Mouse (Mus musculus): ENCODE measurements at regions not wholly inside any gene's neighbourhood (a gene's known extent, or its start where the extent isn't known, plus 50 kb on each side); places are given as distances from the start of the nearest gene placed in this dataset.
A peak's percentile ranks its signal among the peaks of the same experiment; 100 is the strongest.

GRCm38 (mm10) chr8:26880177-26880576 lies 96.9 kb upstream of the Zfp703 start:
- intact Hi-C loops (cut with DNase I), result no loop called here
- no peak for DNase-seq (ENCODE audit: low spot score in 2 of 2)

DNA sequence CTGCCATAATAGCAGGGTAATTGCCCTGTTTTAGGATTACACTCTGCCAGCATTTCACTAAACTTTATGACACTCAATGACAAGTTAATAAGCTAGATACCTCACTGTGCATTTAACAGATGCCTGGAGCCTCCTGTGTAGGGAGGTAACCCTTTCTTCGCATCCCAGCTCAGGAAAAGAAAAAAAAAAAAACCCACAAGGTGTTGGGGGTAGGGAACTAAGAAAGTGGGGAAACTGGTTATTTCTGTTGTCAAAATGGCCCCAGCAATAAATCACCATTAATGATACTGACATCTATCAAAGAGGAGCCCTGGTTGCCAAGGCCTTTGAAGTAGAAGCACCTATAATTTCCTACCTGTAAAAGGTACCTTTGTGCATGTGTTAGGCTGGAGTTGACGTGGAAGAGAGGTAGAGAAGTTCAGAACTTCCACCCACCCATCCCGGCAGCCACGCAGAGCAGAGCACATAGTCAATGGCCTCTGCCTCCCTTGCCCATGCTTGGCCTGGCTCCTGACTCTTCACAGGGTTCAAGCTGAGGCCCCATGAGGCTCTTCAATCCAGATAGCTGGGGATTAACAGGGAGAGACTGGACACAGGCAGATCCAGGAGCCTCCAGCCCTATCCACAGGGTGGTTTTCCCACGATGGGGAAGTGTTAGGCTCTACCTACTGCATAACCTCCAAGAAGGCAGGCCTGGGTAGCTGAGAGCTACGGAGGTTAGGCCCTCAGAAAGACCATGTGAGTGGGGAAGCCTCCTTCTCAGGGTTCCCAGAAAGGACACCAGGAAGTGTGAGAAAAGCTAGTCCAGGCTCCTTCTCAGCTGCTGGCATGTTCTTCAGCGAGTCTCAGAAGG lies 95.6 kb upstream of the Zfp703 start:
- intact Hi-C loops (cut with DNase I), result no loop called here

DNA sequence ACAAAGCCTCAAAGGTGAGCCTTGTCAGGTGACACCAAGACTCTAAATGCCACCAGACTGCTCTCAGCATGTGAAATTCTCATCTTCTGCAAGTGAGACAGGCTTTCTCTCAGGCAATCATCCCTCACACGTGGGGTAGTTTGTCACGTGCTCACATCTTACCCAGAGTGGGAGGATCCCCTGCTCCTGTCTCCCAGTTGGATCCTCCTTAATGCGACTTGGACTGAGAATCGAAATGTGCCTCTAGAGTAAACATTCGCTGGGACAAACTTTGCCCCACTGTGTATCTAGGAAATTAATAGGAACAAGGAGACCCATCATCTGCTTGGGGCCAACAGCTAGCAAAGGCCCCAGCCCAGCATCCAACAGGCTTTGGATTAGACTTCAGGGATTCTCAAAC lies 94.5 kb upstream of the Zfp703 start:
- intact Hi-C loops (cut with DNase I), result no loop called here
- no peak for DNase-seq (ENCODE audit: low spot score in 2 of 2)

More for the DNA sequence above, 95.6 kb upstream of the Zfp703 start:
- DNase-seq (ENCODE audit: low spot score in 2 of 2), result no peak

- DNase-seq (ENCODE audit: low spot score in 2 of 2), result no peak
- intact Hi-C loops (cut with DNase I), result no loop called here
Observed at GRCm38 (mm10) chr8:26883285-26883684, 93.8 kb upstream of the Zfp703 start.

GRCm38 (mm10) chr8:26883770-26884169 lies 93.4 kb upstream of the Zfp703 start:
- intact Hi-C loops (cut with DNase I), result no loop called here
- no peak for DNase-seq (ENCODE audit: low spot score in 2 of 2)

- intact Hi-C loops (cut with DNase I), result no loop called here
- DNase-seq (ENCODE audit: low spot score in 2 of 2), result no peak
Observed at GRCm38 (mm10) chr8:26884350-26884749, 92.8 kb upstream of the Zfp703 start.

DNA sequence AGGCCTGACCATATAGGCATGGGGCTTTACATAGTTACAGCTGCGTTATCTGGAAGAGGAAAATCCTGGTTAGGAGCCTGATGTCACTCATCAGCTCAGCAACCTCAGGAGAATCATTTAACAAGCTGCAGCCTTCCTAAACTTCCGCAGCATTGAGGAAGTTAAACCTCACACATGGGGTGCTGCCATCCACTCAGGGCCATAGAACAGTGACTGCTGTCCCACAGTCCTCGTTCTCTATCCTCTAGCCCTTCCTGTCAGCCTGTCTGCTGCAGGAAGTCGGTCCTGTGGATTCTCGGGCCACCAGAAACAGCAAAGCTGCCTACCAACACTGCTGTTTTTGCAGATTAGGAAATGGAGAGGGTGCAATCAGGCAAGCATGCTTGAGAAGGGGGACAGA lies 91.8 kb upstream of the Zfp703 start:
- intact Hi-C loops (cut with DNase I), result no loop called here

GRCm38 (mm10) chr8:26886783-26887486 lies 90.2 kb upstream of the Zfp703 start:
- intact Hi-C loops (cut with DNase I), result no loop called here
- DNase-seq (ENCODE audit: low spot score in 2 of 2), result no peak

More for the DNA sequence above, 91.8 kb upstream of the Zfp703 start:
- no peak for DNase-seq (ENCODE audit: low spot score in 2 of 2)

DNA sequence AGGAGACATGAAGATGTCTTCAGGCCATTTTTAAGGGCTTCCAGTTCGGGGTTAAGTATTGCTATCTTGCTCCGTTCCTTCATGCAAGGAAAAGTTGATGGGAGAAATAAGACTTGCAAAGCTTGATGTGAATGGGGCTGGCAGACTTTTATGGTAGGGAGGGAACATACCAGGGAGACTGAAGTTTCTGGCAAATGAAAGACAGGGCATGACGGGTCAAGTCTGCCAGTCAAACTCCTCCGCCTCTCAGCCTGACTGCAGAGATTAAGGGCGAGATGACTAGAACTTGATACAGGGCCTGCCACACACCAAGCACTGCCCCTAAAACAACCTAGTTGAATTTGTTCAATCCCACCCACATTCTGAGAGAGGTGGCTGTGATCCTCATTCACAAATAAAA lies 89.6 kb upstream of the Zfp703 start:
- intact Hi-C loops (cut with DNase I), result no loop called here
- DNase-seq (ENCODE audit: low spot score in 2 of 2), result no peak

DNA sequence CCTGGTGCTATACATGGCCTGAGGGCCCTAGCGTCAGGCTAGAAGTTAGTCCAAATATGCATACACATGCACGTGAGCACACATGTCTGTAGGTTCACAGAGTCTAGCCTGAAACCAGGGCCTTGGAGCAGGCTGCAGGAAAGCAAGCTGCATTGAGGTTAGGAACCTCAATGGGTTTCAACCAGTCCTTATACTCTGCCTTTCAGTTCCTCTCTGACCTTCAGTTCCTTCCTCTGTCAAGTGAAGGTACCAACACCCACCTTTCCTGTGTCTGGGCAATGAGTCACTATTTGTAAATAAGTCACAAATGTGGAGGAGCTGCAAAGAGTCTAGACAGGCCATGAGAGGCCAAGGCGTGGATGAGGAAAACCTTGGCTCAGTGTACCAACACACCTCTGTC lies 89.1 kb upstream of the Zfp703 start:
- no peak for DNase-seq (ENCODE audit: low spot score in 2 of 2)
- intact Hi-C loops (cut with DNase I), result no loop called here

DNA sequence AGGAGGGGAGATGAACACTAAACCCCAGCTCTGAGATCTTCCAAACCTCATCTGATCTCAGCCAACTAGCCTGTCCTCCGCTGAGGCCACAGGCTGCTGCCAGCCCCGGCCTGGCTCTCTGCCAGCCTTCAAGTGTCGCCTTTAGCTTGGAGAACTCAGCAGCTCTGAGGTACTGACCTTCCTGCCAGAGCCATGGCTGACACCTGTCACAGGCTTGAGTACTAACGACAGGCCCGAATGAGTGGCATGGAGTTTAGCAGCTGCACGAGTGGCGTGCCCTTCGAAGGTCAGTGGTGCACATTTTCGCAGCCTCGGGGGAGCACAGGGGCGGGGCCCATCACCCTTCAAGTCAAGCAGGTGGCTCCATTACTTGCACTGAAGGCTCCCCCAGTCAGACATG lies 85.2 kb upstream of the Zfp703 start:
- intact Hi-C loops (cut with DNase I), result no loop called here
- no peak for DNase-seq (ENCODE audit: low spot score in 2 of 2)

GRCm38 (mm10) chr8:26892380-26892779 lies 84.7 kb upstream of the Zfp703 start:
- no peak for DNase-seq (ENCODE audit: low spot score in 2 of 2)
- intact Hi-C loops (cut with DNase I), result no loop called here

DNA sequence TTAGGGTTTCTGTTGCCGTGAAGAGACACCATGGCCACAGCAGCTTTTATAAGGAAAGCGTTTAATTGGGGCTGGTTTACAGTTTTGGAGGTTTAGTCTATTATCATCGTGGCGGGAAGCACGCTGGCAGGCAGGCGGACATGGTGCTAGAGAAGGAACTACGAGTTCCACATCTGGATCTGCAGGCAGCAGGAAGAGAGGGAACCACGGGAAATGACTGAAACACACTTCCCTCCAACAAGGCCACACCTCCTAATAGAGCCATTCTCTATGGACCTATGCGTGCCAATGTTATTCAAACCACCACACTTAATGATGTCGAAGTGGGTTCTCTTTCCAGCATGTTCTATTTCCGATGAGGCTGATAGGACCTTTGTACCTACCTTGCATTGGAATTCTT lies 81.3 kb upstream of the Zfp703 start:
- DNase-seq (ENCODE audit: low spot score in 2 of 2), result no peak
- intact Hi-C loops (cut with DNase I), result no loop called here

- intact Hi-C loops (cut with DNase I), result no loop called here
- no peak for DNase-seq (ENCODE audit: low spot score in 2 of 2)
Observed at GRCm38 (mm10) chr8:26903289-26903688, 73.8 kb upstream of the Zfp703 start.

GRCm38 (mm10) chr8:26906257-26906656 lies 70.9 kb upstream of the Zfp703 start:
- intact Hi-C loops (cut with DNase I), result no loop called here
- DNase-seq (ENCODE audit: low spot score in 2 of 2), result no peak

GRCm38 (mm10) chr8:26907347-26908170 lies 69.6 kb upstream of the Zfp703 start:
- DNase-seq (ENCODE audit: low spot score in 2 of 2), result peak in 1 of 2 experiments; percentile 26
- intact Hi-C loops (cut with DNase I), result no loop called here

DNA sequence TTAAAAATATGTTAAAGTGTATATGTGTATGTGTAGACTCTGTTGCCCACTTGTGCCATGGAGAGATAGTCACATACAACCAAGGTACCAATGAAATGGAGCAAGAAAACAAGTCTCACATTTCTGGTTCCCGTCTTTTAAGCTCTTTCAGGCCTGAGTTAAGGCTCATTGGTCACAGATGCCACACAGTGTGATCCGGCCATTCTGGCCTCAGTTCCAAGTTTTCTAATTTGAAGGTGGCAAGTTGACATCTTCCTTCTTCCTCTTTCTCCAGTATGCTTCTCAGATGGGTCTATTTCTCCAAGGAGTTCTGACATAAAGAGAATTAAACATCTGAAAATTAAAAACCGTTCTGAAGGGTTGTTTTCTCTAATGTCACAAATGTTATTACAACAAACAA lies 66.9 kb upstream of the Zfp703 start:
- DNase-seq (ENCODE audit: low spot score in 2 of 2), result no peak
- intact Hi-C loops (cut with DNase I), result no loop called here

GRCm38 (mm10) chr8:26913562-26914529 lies 63.3 kb upstream of the Zfp703 start:
- DNase-seq (ENCODE audit: low spot score in 2 of 2), result no peak
- intact Hi-C loops (cut with DNase I), result no loop called here

- intact Hi-C loops (cut with DNase I), result no loop called here
Observed at GRCm38 (mm10) chr8:26915731-26916130, 61.4 kb upstream of the Zfp703 start.

More at GRCm38 (mm10) chr8:26915731-26916130, 61.4 kb upstream of the Zfp703 start:
- no peak for DNase-seq (ENCODE audit: low spot score in 2 of 2)

Data from left cerebral cortex, postnatal 14 days (tissue).